Mouse (Mus musculus): ENCODE results near the gene Tomm20.

DNA sequence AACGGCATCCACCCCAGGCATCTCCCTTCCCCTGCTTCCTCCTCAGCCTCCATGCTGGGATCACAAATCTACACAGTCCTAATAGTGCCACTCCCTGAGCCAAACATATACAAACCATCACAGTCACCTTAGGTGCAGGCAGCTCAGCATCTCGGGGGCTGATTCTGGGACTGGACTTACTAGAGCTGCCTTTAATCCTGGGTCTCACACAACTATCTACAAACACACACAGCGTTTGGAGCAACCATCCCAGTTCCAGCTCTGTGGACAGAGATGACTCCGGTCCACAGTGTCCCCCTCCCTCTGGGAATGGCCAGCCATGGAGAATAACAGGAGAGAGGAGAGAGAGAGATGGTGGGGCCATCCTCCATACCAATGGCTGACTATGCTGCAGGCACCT lies 29.0 kb downstream of the Tomm20 start:
- TF ChIP-seq GATA1 (IDR thresholded peaks at IDR 0.05; ENCODE audit: low read length) (no peak), TAL1 (IDR thresholded peaks at IDR 0.05; ENCODE audit: low read length) (no peak)

Data from erythroblast, embryonic 14.5 days (primary cell).